Mouse (Mus musculus) heart, embryonic 12.5 days (tissue): ENCODE results near the gene Coa4. TPM values are rescaled to one million over a fixed set of nuclear protein-coding genes. Genes with fewer than 3 reads are reported as not detected.

Source experiments
- polyA plus RNA-seq: library from polyadenylated mRNA; unstranded; fragments of >200 nt; fragmentation: Nextera tagmentation; extraction: Ambion mirVana; gene quantifications from 2 replicates; pipeline ENCODE4 v1.2.1, GENCODE M21; 2016

The Coa4 gene
- polyA plus RNA-seq, 1 experiment from 2014 or later, result 18.9 TPM

Other genes starting within 250 kb of the Coa4 start
- gene C2cd3, start 164.8 kb upstream of the Coa4 start, polyA plus RNA-seq, result 20.0 and 20.1 TPM in 2 replicates
- gene Ppme1, start 164.8 kb upstream of the Coa4 start, polyA plus RNA-seq, result 52.5 and 55.6 TPM in 2 replicates
- gene Ucp3, start 64.1 kb upstream of the Coa4 start, polyA plus RNA-seq, result 0.10 and 0.20 TPM in 2 replicates
- gene Ucp2, start 43.7 kb upstream of the Coa4 start, polyA plus RNA-seq, result 240 and 245 TPM in 2 replicates
- 0.10 and 0.28 TPM in 2 replicates for gene Dnajb13, start 22.1 kb upstream of the Coa4 start, polyA plus RNA-seq
- 122 and 124 TPM in 2 replicates for gene Rab6a, start 70.3 kb downstream of the Coa4 start, polyA plus RNA-seq
- 74.3 and 76.2 TPM in 2 replicates for gene Mrpl48, start 71.2 kb downstream of the Coa4 start, polyA plus RNA-seq
- gene Plekhb1, start 125.3 kb downstream of the Coa4 start, polyA plus RNA-seq, result 1.4 and 1.9 TPM in 2 replicates
- gene Fam168a, start 169.6 kb downstream of the Coa4 start, polyA plus RNA-seq, result 31.4 and 31.6 TPM in 2 replicates